Mouse (Mus musculus) forebrain, embryonic 16.5 days (tissue): ENCODE data around the gene Decr2. TPM values are rescaled to one million over a fixed set of nuclear protein-coding genes. Genes with fewer than 3 reads are reported as not detected.

Experiments used
- ATAC-seq: fragments of 200-750 bp; cut with Nextera tagmentation; 2 replicates; pipeline ENCODE4 v1.8.0; 2017; ENCODE audit warnings: mild to moderate bottlenecking, moderate library complexity
- H3K27ac ChIP-seq: fragments of 300-500 bp; sonication (generic); 2 replicates; pipeline ENCODE4 v1.5.1; 2014; ENCODE audit warnings: low read length, control low read depth
- H3K27me3 ChIP-seq: fragments of 300-500 bp; sonication (generic); replicated peaks from 2 replicates; pipeline ENCODE4 v1.6.1; 2014; ENCODE audit warnings: low read length; ENCODE audit not compliant: control insufficient read depth, insufficient read depth
- H3K36me3 ChIP-seq: fragments of 300-500 bp; sonication (generic); 2 replicates; pipeline ENCODE4 v1.6.1; 2014; ENCODE audit not compliant: control insufficient read depth, insufficient read depth
- H3K4me1 ChIP-seq: fragments of 300-500 bp; sonication (generic); replicated peaks from 2 replicates; pipeline ENCODE4 v1.6.1; 2014; ENCODE audit warnings: low read length; ENCODE audit not compliant: control insufficient read depth, insufficient read depth
- H3K4me2 ChIP-seq: fragments of 300-500 bp; sonication (generic); 2 replicates; pipeline ENCODE4 v1.6.1; 2014; ENCODE audit warnings: mild to moderate bottlenecking, low read length, control low read depth
- H3K4me3 ChIP-seq: fragments of 300-500 bp; sonication (generic); replicated peaks from 2 replicates; pipeline ENCODE4 v1.5.1; 2014; ENCODE audit warnings: mild to moderate bottlenecking, low read length, control low read depth
- H3K9ac ChIP-seq: fragments of 300-500 bp; sonication (generic); replicated peaks from 2 replicates; pipeline ENCODE4 v1.6.1; 2014; ENCODE audit warnings: low read depth, low read length, control low read depth
- H3K9me3 ChIP-seq: fragments of 300-500 bp; sonication (generic); 2 replicates; pipeline ENCODE4 v1.6.1; 2016; ENCODE audit warnings: low read length; ENCODE audit not compliant: control insufficient read depth
- WGBS: fragments of 180-500 bp; shearing (Covaris S2); extraction: QIAGEN DNeasy Blood & Tissue Kit; methylation state at CpG from one replicate; pipeline ENCODE4 v1.1.7; 2014; 5-methylcytosine and 5-hydroxymethylcytosine counted together
- polyA plus RNA-seq: library from polyadenylated mRNA; unstranded; fragments of >200 nt; fragmentation: Nextera tagmentation; extraction: Ambion mirVana; gene quantifications from 2 replicates; pipeline ENCODE4 v1.2.1, GENCODE M21; 2015

Decr2 gene
- 30.3 and 33.0 TPM in 2 replicates for polyA plus RNA-seq

- H3K4me2 ChIP-seq: peak within 1 kb of the TSS; percentile 83
- peak within 1 kb of the TSS; percentile 58 for H3K4me3 ChIP-seq
- ATAC-seq: peak; percentile 90
- no peaks in the 10 kb centered on the region for H3K27me3 ChIP-seq
- WGBS: 1% methylated on average over 32 of the region's 32 CpGs
- peak within 1 kb of the TSS; percentile 68 for H3K27ac ChIP-seq
- H3K9ac ChIP-seq: peak within 1 kb of the TSS; percentile 74
- H3K4me1 ChIP-seq: peaks cover 7% of the 10 kb centered on the region
- no peaks in the 10 kb centered on the region for H3K36me3 ChIP-seq
- no peaks in the 10 kb centered on the region for H3K9me3 ChIP-seq
Observed at GRCm38 (mm10) chr17:26089905-26090632, at the start of gene Decr2. Decr2 (minus strand) TSS chr17:26090337.

GRCm38 (mm10) chr17:26138901-26139381 is 48.8 kb upstream of the Decr2 start:
- H3K4me1 ChIP-seq: peaks cover 22% of the 10 kb centered on the region
- H3K27ac ChIP-seq: peak overlapping the region; percentile 94
- H3K36me3 ChIP-seq: peaks cover 7% of the 10 kb centered on the region; the same call in 1 of the 2 replicates
- peak overlapping the region; percentile 88 for H3K4me3 ChIP-seq
- 1% methylated on average over 52 of the region's 58 CpGs for WGBS
- peak overlapping the region; percentile 96 for H3K9ac ChIP-seq
- no peaks in the 10 kb centered on the region for H3K27me3 ChIP-seq
- no peaks in the 10 kb centered on the region for H3K9me3 ChIP-seq
- peak; percentile 61 for ATAC-seq
- H3K4me2 ChIP-seq: peak overlapping the region; percentile 85

GRCm38 (mm10) chr17:26138239-26138836 is 48.2 kb upstream of the Decr2 start, which contains the start of gene Axin1:
Axin1 (plus strand) TSS chr17:26138688.
- H3K27ac ChIP-seq: peak within 1 kb of the TSS; percentile 94
- H3K4me3 ChIP-seq: peak within 1 kb of the TSS; percentile 88
- under 1% methylated on average over 41 of the region's 42 CpGs for WGBS
- no peaks in the 10 kb centered on the region for H3K9me3 ChIP-seq
- no peaks in the 10 kb centered on the region for H3K27me3 ChIP-seq
- peaks cover 22% of the 10 kb centered on the region for H3K4me1 ChIP-seq
- H3K9ac ChIP-seq: peak within 1 kb of the TSS; percentile 96
- H3K4me2 ChIP-seq: peak within 1 kb of the TSS; percentile 85
- peak; percentile 97 for ATAC-seq
- peaks cover 3% of the 10 kb centered on the region; the same call in 1 of the 2 replicates for H3K36me3 ChIP-seq

GRCm38 (mm10) chr17:26137751-26138130 is 47.6 kb upstream of the Decr2 start:
- 75% methylated on average over 2 of the region's 2 CpGs for WGBS
- no peak for ATAC-seq
- Histone ChIP-seq H3K4me3 (peak overlapping the region; percentile 88), H3K27me3 (no peaks in the 10 kb centered on the region), H3K36me3 (no peaks in the 10 kb centered on the region; the same call in 1 of the 2 replicates), H3K9me3 (no peaks in the 10 kb centered on the region), H3K4me2 (peak overlapping the region; percentile 58), H3K27ac (peak overlapping the region; percentile 49), H3K4me1 (peaks cover 22% of the 10 kb centered on the region), H3K9ac (peak overlapping the region; percentile 96)

- ATAC-seq: no peak
- Histone ChIP-seq H3K9me3 (no peaks in the 10 kb centered on the region), H3K27me3 (no peaks in the 10 kb centered on the region), H3K4me2 (no peak overlapping the region), H3K9ac (no peak overlapping the region), H3K4me1 (peaks cover 22% of the 10 kb centered on the region), H3K4me3 (no peak overlapping the region), H3K27ac (no peak overlapping the region), H3K36me3 (no peaks in the 10 kb centered on the region)
- WGBS: 90% methylated on average over 11 of the region's 11 CpGs
Observed at GRCm38 (mm10) chr17:26137106-26137750, 47.1 kb upstream of the Decr2 start.

GRCm38 (mm10) chr17:26131856-26132853 is 42.0 kb upstream of the Decr2 start:
- Histone ChIP-seq H3K9me3 (no peaks in the 10 kb centered on the region), H3K27ac (peak overlapping the region; percentile 12; the same call in 1 of the 2 replicates)
- no peak for ATAC-seq

GRCm38 (mm10) chr17:26131062-26131732 is 41.1 kb upstream of the Decr2 start:
- ATAC-seq: 0 out of 2 replicates have a peak, but pooled peaks have one; percentile 28
- H3K9me3 ChIP-seq: no peaks in the 10 kb centered on the region
- H3K4me2 ChIP-seq: no peak overlapping the region
- 70% methylated on average over 18 of the region's 18 CpGs for WGBS
- H3K4me3 ChIP-seq: no peak overlapping the region
- peaks cover 5% of the 10 kb centered on the region for H3K36me3 ChIP-seq
- no peak overlapping the region for H3K27ac ChIP-seq
- no peak overlapping the region for H3K9ac ChIP-seq
- H3K27me3 ChIP-seq: no peaks in the 10 kb centered on the region
- H3K4me1 ChIP-seq: no peaks in the 10 kb centered on the region

More at GRCm38 (mm10) chr17:26131856-26132853, 42.0 kb upstream of the Decr2 start:
- H3K9ac ChIP-seq: no peak overlapping the region
- H3K4me2 ChIP-seq: no peak overlapping the region
- no peaks in the 10 kb centered on the region for H3K4me1 ChIP-seq
- no peak overlapping the region; the same call in 1 of the 2 replicates for H3K4me3 ChIP-seq
- peaks cover 5% of the 10 kb centered on the region for H3K36me3 ChIP-seq
- H3K27me3 ChIP-seq: no peaks in the 10 kb centered on the region
- WGBS: 68% methylated on average over 18 of the region's 18 CpGs

GRCm38 (mm10) chr17:26125226-26125625 is 35.1 kb upstream of the Decr2 start:
- 94% methylated on average over 10 of the region's 10 CpGs for WGBS
- Histone ChIP-seq H3K27ac (no peak overlapping the region), H3K27me3 (no peaks in the 10 kb centered on the region), H3K4me1 (peaks cover 11% of the 10 kb centered on the region), H3K9ac (no peak overlapping the region), H3K36me3 (peaks cover 5% of the 10 kb centered on the region), H3K4me2 (no peak overlapping the region), H3K9me3 (no peaks in the 10 kb centered on the region), H3K4me3 (no peak overlapping the region)
- ATAC-seq: no peak
